Mouse (Mus musculus): ENCODE measurements around the gene Usp6nl. TPM values are rescaled to one million over a fixed set of nuclear protein-coding genes. Genes with fewer than 3 reads are reported as not detected.

The Usp6nl gene
- 7.5 and 9.4 TPM in 2 replicates for polyA plus RNA-seq (2015; fragmentation: Nextera tagmentation; extraction: Ambion mirVana)

GRCm38 (mm10) chr2:6322376-6322901 lies at the start of gene Usp6nl:
Usp6nl (plus strand) TSS chr2:6322667.

Other genes starting within 250 kb of the Usp6nl start
- 2.8 and 3.2 TPM in 2 replicates for gene Proser2, start 192.5 kb upstream of the Usp6nl start, polyA plus RNA-seq (2015; fragmentation: Nextera tagmentation; extraction: Ambion mirVana)
- gene Echdc3, start 109.6 kb upstream of the Usp6nl start, polyA plus RNA-seq (2015; fragmentation: Nextera tagmentation; extraction: Ambion mirVana): 2.6 TPM in 2 replicates